Mouse (Mus musculus) kidney, postnatal 0 days (tissue): Measurements from ENCODE around the gene Pspn. TPM values are rescaled to one million over a fixed set of nuclear protein-coding genes. Genes with fewer than 3 reads are reported as not detected.

ENCODE experiments used
- ATAC-seq: fragments of 200-750 bp; cut with Nextera tagmentation; replicated peaks from 2 replicates; pipeline ENCODE4 v1.8.0; 2017; ENCODE audit warnings: low read depth, moderate number of reproducible peaks, moderate TSS enrichment, moderate library complexity; ENCODE audit not compliant: low FRiP score
- DNase-seq: peaks from one replicate; pipeline ENCODE4 v3.0.0-alpha.2; 2016; ENCODE audit warnings: low spot score
- H3K27ac ChIP-seq: fragments of 300-500 bp; sonication (generic); 2 replicates; pipeline ENCODE4 v1.5.1; 2014; ENCODE audit warnings: mild to moderate bottlenecking
- H3K27me3 ChIP-seq: fragments of 300-500 bp; sonication (generic); 2 replicates; pipeline ENCODE4 v1.6.1; 2014; ENCODE audit warnings: low read length, mixed read lengths; ENCODE audit not compliant: insufficient read depth
- H3K36me3 ChIP-seq: fragments of 300-500 bp; sonication (generic); 2 replicates; pipeline ENCODE4 v1.6.1; 2014; ENCODE audit warnings: low read length, mixed read lengths; ENCODE audit not compliant: insufficient read depth
- H3K4me1 ChIP-seq: fragments of 300-500 bp; sonication (generic); replicated peaks from 2 replicates; pipeline ENCODE4 v1.6.1; 2014; ENCODE audit warnings: antibody characterized with exemption, low read length, mixed read lengths; ENCODE audit not compliant: insufficient read depth
- H3K4me2 ChIP-seq: fragments of 300-500 bp; sonication (generic); 2 replicates; pipeline ENCODE4 v1.6.1; 2014; ENCODE audit warnings: mild to moderate bottlenecking, low read length, moderate library complexity, mixed read lengths
- H3K4me3 ChIP-seq: fragments of 300-500 bp; sonication (generic); replicated peaks from 2 replicates; pipeline ENCODE4 v1.5.1; 2014; ENCODE audit warnings: low read depth, low read length
- H3K9ac ChIP-seq: fragments of 300-500 bp; sonication (generic); 2 replicates; pipeline ENCODE4 v1.6.1; 2014; ENCODE audit warnings: low read depth, low read length
- H3K9me3 ChIP-seq: fragments of 300-500 bp; sonication (generic); replicated peaks from 2 replicates; pipeline ENCODE4 v1.6.1; 2016; ENCODE audit warnings: low read length, inconsistent platforms, mixed read lengths
- CTCF ChIP-seq: IDR thresholded peaks from 2 replicates; pipeline ENCODE4 v1.5.1; 2016; ENCODE audit warnings: antibody characterized with exemption, low read depth, mild to moderate bottlenecking, moderate library complexity
- WGBS: fragments of 180-500 bp; shearing (Covaris S2); extraction: QIAGEN DNeasy Blood & Tissue Kit; methylation state at CpG from one replicate; pipeline ENCODE4 v1.1.7; 2014; 5-methylcytosine and 5-hydroxymethylcytosine counted together
- polyA plus RNA-seq: library from polyadenylated mRNA; unstranded; fragments of >200 nt; fragmentation: Nextera tagmentation; extraction: Ambion mirVana; gene quantifications from 2 replicates; pipeline ENCODE4 v1.2.1, GENCODE M21; 2015

Pspn gene
- polyA plus RNA-seq, 1 experiment from 2014 or later, result 0.55 TPM

GRCm38 (mm10) chr17:57031661-57032420, 32.0 kb upstream of the Pspn start:
- peak; percentile 98 for ATAC-seq

DNA sequence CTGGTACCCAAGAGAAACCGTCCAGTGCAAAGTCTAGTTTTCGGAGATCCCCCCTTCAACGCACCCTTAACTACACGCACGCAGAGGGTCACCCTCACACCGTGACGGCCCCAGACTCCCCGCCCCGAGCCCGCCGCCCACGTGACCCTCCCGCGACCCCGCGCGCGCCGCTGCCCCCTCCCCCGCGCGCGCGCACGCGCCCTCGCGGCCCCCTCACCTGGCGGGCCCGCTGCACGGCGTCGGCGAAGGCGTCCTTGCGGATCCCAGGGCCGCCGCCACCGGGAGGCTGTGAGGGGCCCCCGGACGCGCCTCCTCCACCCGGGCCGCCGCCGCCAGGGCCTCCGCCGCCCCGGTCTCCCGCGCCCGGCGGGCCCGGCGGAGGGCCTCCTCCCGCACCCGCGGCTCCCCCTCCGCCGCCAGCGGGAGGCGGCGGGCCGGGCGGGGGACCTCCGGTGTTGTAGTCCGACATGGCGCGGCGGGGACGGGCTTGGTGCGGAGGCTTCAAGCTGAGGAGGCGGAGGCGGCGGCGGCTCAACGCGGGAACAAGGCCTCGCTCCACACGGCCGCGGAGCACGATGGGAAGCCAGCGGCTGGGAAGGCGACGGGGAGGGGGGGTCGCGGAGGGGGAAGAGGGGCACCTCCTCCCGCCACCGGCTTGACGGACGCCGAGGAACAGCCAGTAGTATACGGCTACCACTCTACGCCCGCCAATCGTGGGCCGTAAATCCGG, 31.3 kb upstream of the Pspn start, which contains the start of gene Khsrp:
TSS of gene Khsrp (minus strand) at position 592 of the 730 bp plus-strand sequence.
- under 1% methylated on average over 81 of the region's 99 CpGs for WGBS
- DNase-seq, result no peak
- H3K9me3 ChIP-seq, result no peaks in the 10 kb centered on the region
- peaks cover 20% of the 10 kb centered on the region; the same call in 1 of the 2 replicates for H3K36me3 ChIP-seq
- H3K27ac ChIP-seq, result peak within 1 kb of the TSS; percentile 93
- peak within 1 kb of the TSS; percentile 99 for H3K9ac ChIP-seq
- peak within 1 kb of the TSS; percentile 92 for H3K4me3 ChIP-seq
- H3K4me2 ChIP-seq, result peak within 1 kb of the TSS; percentile 89
- ATAC-seq, result no peak
- no peak for TF ChIP-seq CTCF
- peaks cover 13% of the 10 kb centered on the region; the same call in 1 of the 2 replicates for H3K4me1 ChIP-seq
- no peaks in the 10 kb centered on the region for H3K27me3 ChIP-seq

More at GRCm38 (mm10) chr17:57031661-57032420, 32.0 kb upstream of the Pspn start:
- Histone ChIP-seq H3K4me3 (peak overlapping the region; percentile 22), H3K27ac (peak overlapping the region; percentile 76), H3K9me3 (no peaks in the 10 kb centered on the region), H3K9ac (peak overlapping the region; percentile 49; the same call in 1 of the 2 replicates), H3K4me1 (peaks cover 13% of the 10 kb centered on the region; the same call in 1 of the 2 replicates), H3K36me3 (peaks cover 14% of the 10 kb centered on the region; the same call in 1 of the 2 replicates), H3K4me2 (peak overlapping the region; percentile 46), H3K27me3 (no peaks in the 10 kb centered on the region)
- WGBS, result under 1% methylated on average over 38 of the region's 38 CpGs
- peak; percentile 100 for DNase-seq
- TF ChIP-seq CTCF, result peak; percentile 16; the same call in 1 of the 2 replicates

DNA sequence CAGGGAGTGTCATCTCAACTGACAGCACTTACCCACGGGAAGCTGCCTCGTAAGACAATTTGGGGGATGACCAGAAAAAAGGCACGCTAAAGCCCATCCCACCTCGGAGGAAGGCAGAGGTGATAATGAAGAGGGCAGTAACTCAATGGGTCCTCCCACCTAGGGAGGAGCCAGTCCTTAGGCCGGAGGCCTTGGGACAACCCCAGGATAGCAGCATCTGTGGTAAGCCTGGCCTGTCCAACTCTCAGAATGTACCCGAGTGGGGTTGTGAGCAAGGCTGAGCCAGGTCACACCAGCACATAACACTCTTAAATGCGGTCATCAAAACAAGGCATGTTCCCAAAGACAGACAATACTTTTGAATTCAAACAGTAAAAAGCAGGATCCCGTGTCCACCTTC, 29.9 kb upstream of the Pspn start:
- no peak for ATAC-seq
- WGBS, result 17% methylated on average over 8 of the region's 8 CpGs
- no peak for DNase-seq

GRCm38 (mm10) chr17:57027471-57027870, 27.7 kb upstream of the Pspn start:
- Histone ChIP-seq H3K9me3 (no peaks in the 10 kb centered on the region), H3K27ac (no peak overlapping the region), H3K36me3 (peaks cover 54% of the 10 kb centered on the region), H3K4me1 (peaks cover 12% of the 10 kb centered on the region; the same call in 1 of the 2 replicates), H3K4me2 (no peak overlapping the region), H3K27me3 (no peaks in the 10 kb centered on the region), H3K4me3 (no peak overlapping the region), H3K9ac (no peak overlapping the region)
- no peak for DNase-seq
- WGBS, result 89% methylated on average over 4 of the region's 4 CpGs
- ATAC-seq, result no peak
- no peak for TF ChIP-seq CTCF

More for the DNA sequence above, 29.9 kb upstream of the Pspn start:
- no peaks in the 10 kb centered on the region for H3K9me3 ChIP-seq
- TF ChIP-seq CTCF, result no peak
- no peak overlapping the region for H3K27ac ChIP-seq
- H3K27me3 ChIP-seq, result no peaks in the 10 kb centered on the region
- peaks cover 32% of the 10 kb centered on the region for H3K36me3 ChIP-seq
- peak overlapping the region; percentile 89 for H3K4me2 ChIP-seq
- H3K9ac ChIP-seq, result peak overlapping the region; percentile 99
- H3K4me3 ChIP-seq, result peak overlapping the region; percentile 92
- peaks cover 13% of the 10 kb centered on the region; the same call in 1 of the 2 replicates for H3K4me1 ChIP-seq

DNA sequence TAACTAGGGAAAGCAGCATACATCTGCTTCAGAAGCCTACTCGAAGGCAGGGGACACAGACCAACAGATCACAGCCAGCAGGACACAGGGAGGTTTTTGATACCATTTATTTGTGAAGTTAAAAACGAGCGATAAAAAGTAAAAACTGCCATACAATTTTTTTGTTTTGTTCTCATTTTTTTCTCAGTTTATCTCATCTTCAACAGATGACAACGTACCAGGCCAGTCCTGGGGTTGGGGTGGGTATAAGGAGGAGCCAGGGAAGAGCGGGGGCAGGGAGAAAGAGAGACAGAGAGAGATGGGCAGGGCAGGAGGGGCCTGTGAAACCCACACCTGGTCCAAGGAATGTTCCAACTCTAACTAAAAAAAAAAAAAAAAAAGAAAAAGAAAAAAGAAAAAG, 21.1 kb upstream of the Pspn start:
- no peak for TF ChIP-seq CTCF
- no peak overlapping the region for H3K4me3 ChIP-seq
- no peak overlapping the region for H3K27ac ChIP-seq
- H3K27me3 ChIP-seq, result no peaks in the 10 kb centered on the region
- no peaks in the 10 kb centered on the region for H3K9me3 ChIP-seq
- DNase-seq (no peak), ATAC-seq (no peak)
- WGBS, result 92% methylated on average over 5 of the region's 5 CpGs
- H3K4me2 ChIP-seq, result no peak overlapping the region
- H3K9ac ChIP-seq, result no peak overlapping the region
- peaks cover 52% of the 10 kb centered on the region for H3K36me3 ChIP-seq
- no peaks in the 10 kb centered on the region for H3K4me1 ChIP-seq

DNA sequence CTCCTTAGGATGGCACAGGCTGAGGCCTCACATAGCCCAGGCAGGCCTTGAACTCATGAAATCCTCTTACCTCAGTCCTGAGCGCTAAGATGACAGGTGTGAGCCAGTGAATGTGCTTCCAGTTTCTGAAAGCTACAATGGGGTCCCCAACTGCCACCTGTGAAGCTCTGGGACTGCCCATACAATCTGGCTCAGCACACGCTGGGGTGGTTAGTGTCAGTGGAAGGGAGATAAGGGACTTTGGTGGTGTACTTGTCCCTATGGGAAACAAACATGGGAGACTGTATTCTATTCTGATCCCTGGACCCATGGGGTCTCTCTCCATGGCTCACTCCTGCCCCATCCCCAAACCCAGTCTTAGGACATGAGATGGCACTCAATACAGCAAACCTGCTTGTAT, 19.9 kb upstream of the Pspn start:
- H3K4me1 ChIP-seq, result no peaks in the 10 kb centered on the region
- no peak for DNase-seq
- ATAC-seq, result no peak; the same call in 1 of the 2 replicates
- peaks cover 40% of the 10 kb centered on the region for H3K36me3 ChIP-seq
- no peak for TF ChIP-seq CTCF
- H3K4me3 ChIP-seq, result no peak overlapping the region
- no peak overlapping the region for H3K9ac ChIP-seq
- no peaks in the 10 kb centered on the region for H3K27me3 ChIP-seq
- WGBS, result 79% methylated on average over 2 of the region's 2 CpGs
- no peak overlapping the region for H3K4me2 ChIP-seq
- H3K9me3 ChIP-seq, result no peaks in the 10 kb centered on the region
- no peak overlapping the region for H3K27ac ChIP-seq
